In genomic region chr8:126473802-126474298, GRCm38 (mm10) we compare ENCODE assay signal across 8 mouse cellular contexts. TPM values are rescaled to one million over a fixed set of nuclear protein-coding genes. Genes with fewer than 3 reads are reported as not detected.
DNase-seq lines count a peak whose midpoint lies in the region; ATAC-seq lines count a peak whose summit lies in the region.

No protein-coding gene starts in this region.

- H3K4me1 ChIP-seq in intestine, embryonic 15.5 days (replicated peaks): 0 out of 2 replicates have a peak, but pooled peaks cover 3% of the 10 kb centered on the region
- H3K4me1 ChIP-seq in neural tube, embryonic 12.5 days: peaks cover 13% of the 10 kb centered on the region

- H3K27me3 ChIP-seq in intestine, embryonic 15.5 days (replicated peaks): no peaks in the 10 kb centered on the region
- no peaks in the 10 kb centered on the region for H3K27me3 ChIP-seq in neural tube, embryonic 12.5 days (replicated peaks)

- peak; percentile 27 for DNase-seq in cerebellum, adult 11-12 months
- no peak for DNase-seq in cerebellum, adult 11 months
- DNase-seq in right cerebral cortex, postnatal 14 days: peak; percentile 11
- DNase-seq in right cerebral cortex, postnatal 36 days (ENCODE audit: low spot score in 2 of 2): no peak
- DNase-seq in urinary bladder, postnatal 14 days (ENCODE audit: low spot score): no peak
- no peak for DNase-seq in left cerebral cortex, postnatal 36 days (ENCODE audit: low spot score in 2 of 2)

- WGBS in intestine, embryonic 15.5 days: 8% methylated on average over 16 of the region's 16 CpGs
- 15% methylated on average over 16 of the region's 16 CpGs for WGBS in neural tube, embryonic 12.5 days

- intact Hi-C loops in left cerebral cortex, postnatal 36 days (cut with DNase I): no loop called here

- H3K4me2 ChIP-seq in intestine, embryonic 15.5 days (replicated peaks): peak overlapping the region; percentile 85
- H3K4me2 ChIP-seq in neural tube, embryonic 12.5 days (replicated peaks): peak overlapping the region; percentile 93

- peak overlapping the region; percentile 86 for H3K9ac ChIP-seq in intestine, embryonic 15.5 days
- peak overlapping the region; percentile 67 for H3K9ac ChIP-seq in neural tube, embryonic 12.5 days

- peak overlapping the region; percentile 92; the same call in 1 of the 2 replicates for H3K27ac ChIP-seq in intestine, embryonic 15.5 days
- H3K27ac ChIP-seq in neural tube, embryonic 12.5 days: peak overlapping the region; percentile 57; the same call in 1 of the 2 replicates

- ATAC-seq in intestine, embryonic 15.5 days: no peak
- no peak for ATAC-seq in neural tube, embryonic 12.5 days (ENCODE audit: low FRiP score, low read depth)

- H3K36me3 ChIP-seq in intestine, embryonic 15.5 days: 0 out of 2 replicates have a peak, but pooled peaks cover 5% of the 10 kb centered on the region
- peaks cover 10% of the 10 kb centered on the region; the same call in 1 of the 2 replicates for H3K36me3 ChIP-seq in neural tube, embryonic 12.5 days

- H3K9me3 ChIP-seq in intestine, embryonic 15.5 days: no peaks in the 10 kb centered on the region
- H3K9me3 ChIP-seq in neural tube, embryonic 12.5 days: no peaks in the 10 kb centered on the region

- H3K4me3 ChIP-seq in intestine, embryonic 15.5 days (replicated peaks): peak overlapping the region; percentile 97
- H3K4me3 ChIP-seq in neural tube, embryonic 12.5 days: peak overlapping the region; percentile 76

RNA-seq across cellular contexts. Expression of gene Tarbp1, which starts 1.0 kb away (rescaled TPM):
- polyA plus RNA-seq in intestine, embryonic 15.5 days (2015; fragmentation: Nextera tagmentation; extraction: Ambion mirVana): 3.0 and 3.1 TPM in 2 replicates
- 2.0 and 2.3 TPM in 2 replicates for polyA plus RNA-seq in neural tube, embryonic 12.5 days (2016; fragmentation: Nextera tagmentation; extraction: Ambion mirVana)
- total RNA-seq in left cerebral cortex, postnatal 36 days (2021): 1 to 10 TPM; 3.1 to 4.4 TPM

RNA-seq across cellular contexts. Expression of gene Coa6, which starts 51.5 kb away (rescaled TPM):
- polyA plus RNA-seq in intestine, embryonic 15.5 days (2015; fragmentation: Nextera tagmentation; extraction: Ambion mirVana): 68.2 and 70.9 TPM in 2 replicates
- polyA plus RNA-seq in neural tube, embryonic 12.5 days (2016; fragmentation: Nextera tagmentation; extraction: Ambion mirVana): 41.7 and 44.5 TPM in 2 replicates
- 10 to 100 TPM; 25.9 to 26.0 TPM for total RNA-seq in left cerebral cortex, postnatal 36 days (2021)

Comparison
In these comparisons a context has a peak if more than half of its experiments do, and no peak if none do; other contexts are left out.
1. DNase-seq: peak in cerebellum, adult 11-12 months (single experiment) and right cerebral cortex, postnatal 14 days (single experiment); none in cerebellum, adult 11 months (single experiment), right cerebral cortex, postnatal 36 days (0 of 2), urinary bladder, postnatal 14 days (single experiment) and left cerebral cortex, postnatal 36 days (0 of 2).